In the genomic region with DNA sequence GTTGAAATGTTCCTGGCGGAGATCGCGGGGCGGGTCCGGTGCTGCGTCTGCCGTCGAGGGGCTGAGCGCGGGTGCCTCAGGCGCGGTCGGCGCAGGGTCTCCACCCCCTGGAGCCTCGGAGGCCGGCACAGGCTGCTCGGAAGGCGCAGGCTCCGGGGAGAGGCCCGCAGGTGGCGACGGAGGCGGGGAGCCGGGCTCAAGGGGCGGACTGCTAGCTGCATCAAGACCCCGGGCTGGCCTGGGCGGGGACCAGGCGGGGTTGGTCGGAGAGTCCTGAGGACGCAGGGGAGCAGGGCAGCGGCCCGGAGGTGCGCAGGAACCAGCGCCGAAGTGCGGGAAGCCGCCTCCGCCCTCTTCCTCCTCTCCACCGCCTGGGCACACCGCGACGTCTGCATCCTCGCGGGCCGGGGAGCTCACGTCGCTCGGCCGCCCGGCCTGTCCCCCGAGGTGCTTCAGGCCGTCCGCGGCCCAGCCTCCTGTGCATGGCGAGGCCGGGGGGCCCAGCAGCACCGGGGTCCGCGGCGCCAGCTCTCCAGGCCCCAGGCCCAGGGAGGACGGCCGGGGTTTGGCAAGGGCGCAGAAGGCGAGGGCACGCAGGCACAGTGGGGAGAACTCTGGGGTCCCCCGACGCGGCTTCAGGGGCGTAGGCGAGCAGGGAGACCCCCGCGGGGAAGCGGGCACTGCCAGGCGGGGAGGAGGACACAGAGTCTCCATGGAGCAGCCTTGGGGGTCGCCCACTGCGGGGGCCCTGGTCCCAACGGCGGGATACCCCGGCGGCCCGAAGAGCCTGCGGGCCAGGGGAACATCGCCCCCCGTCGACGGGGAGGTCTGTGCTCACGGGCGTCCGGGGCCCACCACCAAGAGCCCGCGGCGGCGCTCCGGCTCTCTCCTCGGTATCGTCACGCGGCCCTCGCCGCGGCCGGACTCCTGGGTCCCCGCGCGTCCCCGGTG, we compare ENCODE assay signal across 8 mouse cellular contexts. TPM values are rescaled to one million over a fixed set of nuclear protein-coding genes. Genes with fewer than 3 reads are reported as not detected.
DNase-seq lines count a peak whose midpoint lies in the region; ATAC-seq and TF ChIP-seq lines count a peak whose summit lies in the region.

No protein-coding gene starts in this region.

- ATAC-seq in kidney, embryonic 16.5 days (ENCODE audit: low FRiP score, low TSS enrichment), result peak; percentile 57
- peak; percentile 67 for ATAC-seq in midbrain, embryonic 12.5 days (ENCODE audit: low FRiP score, low read depth)
- ATAC-seq in activated CD4-positive, CD25-positive, alpha-beta regulatory T cell, adult 4 months, result no peak

- TF ChIP-seq POLR2A in kidney, adult 2 months (IDR thresholded peaks at IDR 0.05; ENCODE audit: low read depth, low read length), result no peak

- H3K36me3 ChIP-seq in kidney, adult 2 months (ENCODE audit: control insufficient read depth, insufficient read depth, low read length), result no peaks in the 10 kb centered on the region
- no peaks in the 10 kb centered on the region for H3K36me3 ChIP-seq in kidney, embryonic 16.5 days (ENCODE audit: insufficient read depth, low read length)
- H3K36me3 ChIP-seq in midbrain, embryonic 12.5 days, result no peaks in the 10 kb centered on the region

- peak overlapping the region; percentile 56 for H3K4me3 ChIP-seq in kidney, adult 2 months (ENCODE audit: insufficient read depth, low read depth, low read length)
- H3K4me3 ChIP-seq in kidney, embryonic 16.5 days (ENCODE audit: low read length), result peak overlapping the region; percentile 71
- peak overlapping the region; percentile 71 for H3K4me3 ChIP-seq in midbrain, embryonic 12.5 days

- no peak for DNase-seq in kidney, adult 2 months
- DNase-seq in kidney, adult 11 months, result no peak
- DNase-seq in ZHBTc4 (ENCODE audit: low read depth, low spot score), result peak; percentile 82
- peak; percentile 38 for DNase-seq in forelimb bud, embryonic 11.5 days (ENCODE audit: low read depth, low spot score)
- DNase-seq in thymus, postnatal 25 days, result peak; percentile 16

- no peaks in the 10 kb centered on the region for H3K9me3 ChIP-seq in kidney, embryonic 16.5 days (ENCODE audit: low read length)
- no peaks in the 10 kb centered on the region for H3K9me3 ChIP-seq in midbrain, embryonic 12.5 days

- 1% methylated on average over 106 of the region's 106 CpGs for WGBS in kidney, adult 2 months
- WGBS in kidney, embryonic 16.5 days, result under 1% methylated on average over 82 of the region's 106 CpGs
- under 1% methylated on average over 84 of the region's 106 CpGs for WGBS in midbrain, embryonic 12.5 days

- peak overlapping the region; percentile 81 for H3K9ac ChIP-seq in kidney, embryonic 16.5 days (replicated peaks; ENCODE audit: low read length)
- H3K9ac ChIP-seq in midbrain, embryonic 12.5 days (replicated peaks), result peak overlapping the region; percentile 72

- peak overlapping the region; percentile 97 for H3K4me2 ChIP-seq in kidney, embryonic 16.5 days (replicated peaks; ENCODE audit: low read depth, low read length)
- peak overlapping the region; percentile 79 for H3K4me2 ChIP-seq in midbrain, embryonic 12.5 days (replicated peaks)

- no peak overlapping the region for H3K27ac ChIP-seq in kidney, adult 2 months (ENCODE audit: insufficient read depth, low read depth, low read length)
- no peak overlapping the region for H3K27ac ChIP-seq in kidney, embryonic 16.5 days (ENCODE audit: low read length)
- H3K27ac ChIP-seq in midbrain, embryonic 12.5 days (replicated peaks), result peak overlapping the region; percentile 21; the same call in 1 of the 2 replicates

- TF ChIP-seq CTCF in kidney, adult 2 months (conservative IDR thresholded peaks at IDR 0.05; ENCODE audit: insufficient read depth, insufficient read length, low read depth, low read length), result no peak

- H3K27me3 ChIP-seq in kidney, adult 2 months (replicated peaks; ENCODE audit: control insufficient read depth, insufficient read depth, low read length), result peaks cover 10% of the 10 kb centered on the region
- H3K27me3 ChIP-seq in kidney, embryonic 16.5 days (ENCODE audit: insufficient read depth, low read length), result peaks cover 75% of the 10 kb centered on the region
- H3K27me3 ChIP-seq in midbrain, embryonic 12.5 days, result peaks cover 78% of the 10 kb centered on the region

- no peaks in the 10 kb centered on the region for H3K4me1 ChIP-seq in kidney, adult 2 months (ENCODE audit: control insufficient read depth, insufficient read depth, low read length)
- peaks cover 40% of the 10 kb centered on the region for H3K4me1 ChIP-seq in kidney, embryonic 16.5 days (ENCODE audit: insufficient read depth, low read length)
- peaks cover 30% of the 10 kb centered on the region for H3K4me1 ChIP-seq in midbrain, embryonic 12.5 days

RNA-seq across cellular contexts. Expression of gene Epop, which starts 0.7 kb away (rescaled TPM):
- polyA plus RNA-seq in kidney, adult 2 months (2012; rRNA removed), result 0.86 and 1.2 TPM in 2 replicates
- 2.3 and 2.5 TPM in 2 replicates for polyA plus RNA-seq in kidney, embryonic 16.5 days (2015; fragmentation: Nextera tagmentation; extraction: Ambion mirVana)
- polyA plus RNA-seq in midbrain, embryonic 12.5 days (2016; fragmentation: Nextera tagmentation; extraction: Ambion mirVana), result 14.2 and 16.2 TPM in 2 replicates
- polyA plus RNA-seq in activated CD4-positive, CD25-positive, alpha-beta regulatory T cell, adult 4 months (2017; shearing (Covaris generic)), result under 1 TPM; 0.40 to 0.61 TPM

RNA-seq across cellular contexts. Expression of gene Mllt6, which starts 34.4 kb away (rescaled TPM):
- 36.6 and 40.4 TPM in 2 replicates for polyA plus RNA-seq in kidney, adult 2 months (2012; rRNA removed)
- 4.1 and 5.5 TPM in 2 replicates for polyA plus RNA-seq in kidney, embryonic 16.5 days (2015; fragmentation: Nextera tagmentation; extraction: Ambion mirVana)
- 3.0 and 3.2 TPM in 2 replicates for polyA plus RNA-seq in midbrain, embryonic 12.5 days (2016; fragmentation: Nextera tagmentation; extraction: Ambion mirVana)
- 10 to 100 TPM; 13.9 to 15.2 TPM for polyA plus RNA-seq in activated CD4-positive, CD25-positive, alpha-beta regulatory T cell, adult 4 months (2017; shearing (Covaris generic))

RNA-seq across cellular contexts. Expression of gene Srcin1, which starts 52.9 kb away (rescaled TPM):
- 13.0 and 13.2 TPM in 2 replicates for polyA plus RNA-seq in kidney, adult 2 months (2012; rRNA removed)
- polyA plus RNA-seq in kidney, embryonic 16.5 days (2015; fragmentation: Nextera tagmentation; extraction: Ambion mirVana), result 1.0 and 1.1 TPM in 2 replicates
- 6.5 and 7.3 TPM in 2 replicates for polyA plus RNA-seq in midbrain, embryonic 12.5 days (2016; fragmentation: Nextera tagmentation; extraction: Ambion mirVana)
- not detected for polyA plus RNA-seq in activated CD4-positive, CD25-positive, alpha-beta regulatory T cell, adult 4 months (2017; shearing (Covaris generic))

RNA-seq across cellular contexts. Expression of gene Cisd3, which starts 56.8 kb away (rescaled TPM):
- polyA plus RNA-seq in kidney, adult 2 months (2012; rRNA removed), result 139 and 149 TPM in 2 replicates
- 47.3 and 53.1 TPM in 2 replicates for polyA plus RNA-seq in kidney, embryonic 16.5 days (2015; fragmentation: Nextera tagmentation; extraction: Ambion mirVana)
- polyA plus RNA-seq in midbrain, embryonic 12.5 days (2016; fragmentation: Nextera tagmentation; extraction: Ambion mirVana), result 12.4 and 13.5 TPM in 2 replicates
- polyA plus RNA-seq in activated CD4-positive, CD25-positive, alpha-beta regulatory T cell, adult 4 months (2017; shearing (Covaris generic)), result 10 to 100 TPM; 91.3 to 99.5 TPM

Comparison
In these comparisons a context has a peak if more than half of its experiments do, and no peak if none do; other contexts are left out.
1. DNase-seq: peak in ZHBTc4 (single experiment), forelimb bud, embryonic 11.5 days (single experiment) and thymus, postnatal 25 days (single experiment); none in kidney, adult 2 months (single experiment) and kidney, adult 11 months (single experiment).
2. Peak in every context shown above with its lines, with median percentiles within 50 percentile points of each other: H3K4me3 ChIP-seq.